Mouse (Mus musculus): ENCODE results near the gene Phospho1. TPM values are rescaled to one million over a fixed set of nuclear protein-coding genes. Genes with fewer than 3 reads are reported as not detected.

Phospho1 gene
- polyA plus RNA-seq, 1 experiment from 2014 or later: not detected

DNA sequence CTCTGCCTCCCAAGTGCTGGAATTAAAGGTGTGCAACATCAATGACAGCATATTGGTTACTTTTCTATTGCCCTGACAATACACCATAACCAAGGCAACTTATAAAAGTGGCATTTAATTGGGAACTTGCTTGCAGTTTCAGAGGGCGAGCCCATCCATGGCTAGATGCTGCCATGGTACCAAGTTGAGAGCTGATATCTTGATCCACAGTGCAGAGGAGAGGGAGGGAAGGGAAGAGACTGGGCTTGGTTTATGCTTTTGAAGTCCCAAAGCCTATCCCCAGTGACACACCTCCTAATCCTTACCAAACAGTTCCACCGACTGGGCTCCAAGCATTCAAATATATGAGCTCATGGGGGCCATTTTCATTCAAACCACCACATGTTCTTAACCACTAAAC, 10.2 kb upstream of the Phospho1 start:
- ATAC-seq (replicated peaks; ENCODE audit: low FRiP score): no peak
- no peaks in the 10 kb centered on the region for H3K36me3 ChIP-seq
- H3K4me2 ChIP-seq: no peak overlapping the region
- no peak overlapping the region for H3K4me3 ChIP-seq (replicated peaks)
- H3K9me3 ChIP-seq (replicated peaks): no peaks in the 10 kb centered on the region
- no peak overlapping the region for H3K9ac ChIP-seq
- no peak overlapping the region for H3K27ac ChIP-seq
- no peaks in the 10 kb centered on the region for H3K27me3 ChIP-seq
- no peaks in the 10 kb centered on the region for H3K4me1 ChIP-seq
- WGBS: 87% methylated on average over 2 of the region's 2 CpGs

DNA sequence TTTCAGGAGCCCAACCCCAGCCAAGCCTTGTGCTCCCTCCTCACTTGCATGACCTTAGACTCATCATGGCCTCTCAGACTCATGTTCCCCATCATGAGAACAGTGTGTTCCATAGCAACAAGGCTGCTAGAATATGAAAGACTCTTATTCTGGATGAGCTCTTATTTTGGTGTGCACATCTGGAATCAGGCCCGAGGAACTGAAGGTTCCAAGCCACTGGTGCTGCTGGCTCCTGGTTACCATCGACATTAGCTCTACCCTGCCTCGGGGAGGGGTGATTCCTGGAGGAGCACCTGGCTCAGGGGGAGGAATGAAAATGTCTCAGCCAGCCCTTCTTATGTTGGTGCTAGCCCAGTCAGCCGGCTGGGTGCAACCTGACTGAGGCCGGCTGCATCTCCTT, 9.4 kb upstream of the Phospho1 start:
- WGBS: 65% methylated on average over 5 of the region's 5 CpGs
- no peaks in the 10 kb centered on the region for H3K9me3 ChIP-seq (replicated peaks)

DNA sequence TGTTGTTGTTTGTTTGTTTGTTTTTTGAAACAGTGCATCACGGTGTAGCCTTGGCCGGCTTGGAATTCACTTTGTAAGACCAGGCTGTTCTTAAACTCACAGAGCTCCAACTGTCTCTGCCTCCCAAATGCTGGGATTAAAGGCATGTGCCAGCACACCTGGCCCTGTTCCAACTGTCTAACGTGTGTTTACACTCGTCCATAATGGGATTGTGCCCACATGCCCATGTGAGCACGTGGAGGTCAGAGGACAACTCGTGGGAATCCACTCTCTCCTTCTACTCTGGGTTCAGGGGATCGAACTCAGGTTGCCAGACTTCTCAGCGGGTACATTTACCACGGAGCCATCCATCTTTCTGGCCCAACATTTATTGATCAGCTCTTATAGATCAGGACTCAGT, 8.9 kb upstream of the Phospho1 start:
- WGBS: 81% methylated on average over 9 of the region's 9 CpGs

More for the DNA sequence above, 9.4 kb upstream of the Phospho1 start:
- Histone ChIP-seq H3K4me1 (no peaks in the 10 kb centered on the region), H3K27me3 (no peaks in the 10 kb centered on the region), H3K4me3 (replicated peaks) (no peak overlapping the region), H3K4me2 (no peak overlapping the region), H3K27ac (no peak overlapping the region), H3K36me3 (no peaks in the 10 kb centered on the region), H3K9ac (no peak overlapping the region)
- no peak for ATAC-seq (replicated peaks; ENCODE audit: low FRiP score)

DNA sequence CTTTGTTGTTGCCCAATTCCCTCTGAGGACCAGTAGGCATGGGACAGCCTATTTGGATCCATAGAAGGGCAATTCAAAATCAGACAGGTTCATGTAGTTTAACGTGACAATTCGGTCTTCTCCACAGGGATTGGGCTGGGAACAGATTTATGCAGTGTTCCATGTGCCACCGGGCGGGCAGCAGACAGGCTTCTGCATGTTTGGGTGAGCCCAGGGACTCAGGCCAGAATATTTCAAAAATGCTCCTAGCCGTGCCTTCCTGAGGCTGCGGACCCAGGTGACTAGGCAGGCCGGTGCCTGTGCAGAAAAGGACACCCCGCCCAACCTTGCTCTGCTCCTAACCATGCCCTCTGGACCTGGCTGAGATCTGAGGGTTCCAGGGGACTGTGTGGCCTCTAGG, 5.2 kb upstream of the Phospho1 start:
- H3K27ac ChIP-seq: no peak overlapping the region
- no peak for ATAC-seq (replicated peaks; ENCODE audit: low FRiP score)
- 91% methylated on average over 8 of the region's 8 CpGs for WGBS

More for the DNA sequence above, 8.9 kb upstream of the Phospho1 start:
- no peak for ATAC-seq (replicated peaks; ENCODE audit: low FRiP score)
- no peaks in the 10 kb centered on the region for H3K9me3 ChIP-seq (replicated peaks)
- H3K4me3 ChIP-seq (replicated peaks): no peak overlapping the region
- no peaks in the 10 kb centered on the region for H3K27me3 ChIP-seq
- no peak overlapping the region for H3K9ac ChIP-seq
- H3K4me1 ChIP-seq: no peaks in the 10 kb centered on the region
- H3K36me3 ChIP-seq: no peaks in the 10 kb centered on the region
- H3K27ac ChIP-seq: no peak overlapping the region
- no peak overlapping the region for H3K4me2 ChIP-seq

DNA sequence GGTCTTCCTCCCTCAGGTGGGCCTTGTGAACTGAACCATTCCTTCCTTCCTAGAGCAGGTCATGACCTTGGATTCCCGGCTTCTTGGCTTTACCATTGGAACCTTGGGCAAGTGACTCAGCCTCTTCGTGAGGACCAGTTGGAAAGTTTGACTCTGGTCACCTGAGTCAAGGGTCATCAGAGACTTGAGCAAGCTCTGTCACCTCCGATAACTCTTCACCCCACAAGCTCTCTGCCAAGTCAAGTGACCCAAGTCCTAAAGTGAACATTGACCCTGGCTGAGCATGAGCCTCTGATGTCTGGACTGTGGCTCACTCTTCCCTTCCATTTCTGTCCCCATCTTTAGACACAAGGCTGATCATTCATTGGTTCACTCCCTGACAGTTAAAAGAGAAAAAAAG, 2.8 kb upstream of the Phospho1 start:
- H3K4me3 ChIP-seq (replicated peaks): no peak overlapping the region
- peaks cover 15% of the 10 kb centered on the region for H3K4me1 ChIP-seq
- H3K36me3 ChIP-seq: no peaks in the 10 kb centered on the region
- H3K9me3 ChIP-seq (replicated peaks): no peaks in the 10 kb centered on the region
- ATAC-seq (replicated peaks; ENCODE audit: low FRiP score): no peak
- no peak overlapping the region for H3K27ac ChIP-seq
- H3K9ac ChIP-seq: no peak overlapping the region
- H3K27me3 ChIP-seq: peaks cover 27% of the 10 kb centered on the region
- H3K4me2 ChIP-seq: no peak overlapping the region
- 79% methylated on average over 3 of the region's 3 CpGs for WGBS

More for the DNA sequence above, 5.2 kb upstream of the Phospho1 start:
- H3K27me3 ChIP-seq: 0 out of 2 replicates have a peak, but pooled peaks cover 11% of the 10 kb centered on the region
- H3K9me3 ChIP-seq (replicated peaks): no peaks in the 10 kb centered on the region
- no peaks in the 10 kb centered on the region for H3K36me3 ChIP-seq
- H3K4me3 ChIP-seq (replicated peaks): no peak overlapping the region
- peaks cover 5% of the 10 kb centered on the region for H3K4me1 ChIP-seq
- H3K9ac ChIP-seq: no peak overlapping the region
- H3K4me2 ChIP-seq: no peak overlapping the region

DNA sequence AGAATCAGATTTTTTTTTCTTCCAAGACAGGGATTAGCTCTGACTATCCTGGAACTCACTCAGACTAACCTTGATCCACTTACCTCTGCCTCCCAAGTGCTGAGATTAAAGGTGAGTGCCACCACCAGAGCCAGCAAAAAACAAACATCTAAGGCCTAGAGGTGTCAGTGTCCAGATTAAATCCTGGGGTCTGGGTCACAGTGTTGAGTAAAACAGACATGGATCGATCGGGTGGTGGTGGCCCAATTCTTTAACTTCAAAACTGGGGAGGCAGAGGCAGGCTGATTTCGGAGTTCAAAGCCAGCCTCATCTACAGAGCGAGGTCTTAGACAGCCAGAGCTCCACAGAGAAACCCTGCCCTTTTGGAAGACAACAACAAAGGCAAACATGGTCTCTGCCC, 1.9 kb upstream of the Phospho1 start:
- H3K27me3 ChIP-seq: peaks cover 37% of the 10 kb centered on the region
- H3K4me2 ChIP-seq: no peak overlapping the region
- H3K27ac ChIP-seq: no peak overlapping the region
- no peak for ATAC-seq (replicated peaks; ENCODE audit: low FRiP score)
- H3K4me3 ChIP-seq (replicated peaks): no peak overlapping the region
- no peak overlapping the region for H3K9ac ChIP-seq
- 93% methylated on average over 4 of the region's 4 CpGs for WGBS
- peaks cover 15% of the 10 kb centered on the region for H3K4me1 ChIP-seq
- no peaks in the 10 kb centered on the region for H3K9me3 ChIP-seq (replicated peaks)
- H3K36me3 ChIP-seq: no peaks in the 10 kb centered on the region

DNA sequence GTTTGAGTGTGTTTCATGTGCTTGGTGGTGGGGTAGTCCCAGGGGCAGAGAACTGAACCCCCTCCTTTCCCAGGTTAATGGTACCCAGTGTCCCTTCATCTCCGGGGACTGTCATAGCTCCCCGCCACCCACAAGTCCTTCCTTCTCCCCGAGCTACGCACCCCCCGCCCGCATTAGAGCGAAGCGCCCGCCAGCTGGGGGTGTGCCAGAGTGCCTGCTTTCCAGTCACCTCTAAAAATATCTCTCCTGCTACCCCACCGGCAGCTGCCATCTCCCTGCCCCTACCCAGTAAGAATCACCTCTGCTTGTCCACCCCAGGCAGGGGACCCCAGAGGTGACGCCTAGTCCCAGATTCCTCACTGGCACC, 561 bp downstream of the Phospho1 start:
- ATAC-seq (replicated peaks; ENCODE audit: low FRiP score): peak; percentile 13; the same call in 1 of the 2 replicates
- Histone ChIP-seq H3K4me2 (peak overlapping the region; percentile 95), H3K36me3 (no peaks in the 10 kb centered on the region), H3K27me3 (peaks cover 60% of the 10 kb centered on the region), H3K4me3 (replicated peaks) (peak overlapping the region; percentile 67), H3K9me3 (replicated peaks) (no peaks in the 10 kb centered on the region), H3K9ac (peak overlapping the region; percentile 61), H3K4me1 (peaks cover 15% of the 10 kb centered on the region), H3K27ac (no peak overlapping the region)
- 2% methylated on average over 11 of the region's 11 CpGs for WGBS

DNA sequence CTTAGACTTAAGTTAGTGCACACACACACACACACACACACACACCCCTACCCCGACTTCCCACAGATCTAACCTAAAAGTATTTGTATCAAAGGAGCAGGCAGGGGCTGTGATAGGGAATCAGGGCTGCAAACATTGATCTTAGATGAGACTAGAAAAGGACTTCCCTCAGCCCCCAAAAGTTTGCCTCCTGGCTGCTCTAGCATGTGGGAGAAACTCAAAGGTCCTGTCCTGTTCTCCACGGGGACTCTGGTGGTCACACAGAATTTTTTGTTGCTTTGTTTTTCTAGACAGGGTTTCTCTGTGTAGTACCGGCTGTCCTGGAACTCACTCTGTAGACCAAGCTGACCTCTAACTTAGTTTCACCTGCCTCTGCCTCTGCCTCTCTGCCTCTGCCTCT, 1.3 kb downstream of the Phospho1 start:
- no peaks in the 10 kb centered on the region for H3K9me3 ChIP-seq (replicated peaks)
- H3K27me3 ChIP-seq: peaks cover 68% of the 10 kb centered on the region
- 0 out of 2 replicates have a peak overlapping the region, but pooled peaks have one; percentile 67 for H3K4me3 ChIP-seq (replicated peaks)

DNA sequence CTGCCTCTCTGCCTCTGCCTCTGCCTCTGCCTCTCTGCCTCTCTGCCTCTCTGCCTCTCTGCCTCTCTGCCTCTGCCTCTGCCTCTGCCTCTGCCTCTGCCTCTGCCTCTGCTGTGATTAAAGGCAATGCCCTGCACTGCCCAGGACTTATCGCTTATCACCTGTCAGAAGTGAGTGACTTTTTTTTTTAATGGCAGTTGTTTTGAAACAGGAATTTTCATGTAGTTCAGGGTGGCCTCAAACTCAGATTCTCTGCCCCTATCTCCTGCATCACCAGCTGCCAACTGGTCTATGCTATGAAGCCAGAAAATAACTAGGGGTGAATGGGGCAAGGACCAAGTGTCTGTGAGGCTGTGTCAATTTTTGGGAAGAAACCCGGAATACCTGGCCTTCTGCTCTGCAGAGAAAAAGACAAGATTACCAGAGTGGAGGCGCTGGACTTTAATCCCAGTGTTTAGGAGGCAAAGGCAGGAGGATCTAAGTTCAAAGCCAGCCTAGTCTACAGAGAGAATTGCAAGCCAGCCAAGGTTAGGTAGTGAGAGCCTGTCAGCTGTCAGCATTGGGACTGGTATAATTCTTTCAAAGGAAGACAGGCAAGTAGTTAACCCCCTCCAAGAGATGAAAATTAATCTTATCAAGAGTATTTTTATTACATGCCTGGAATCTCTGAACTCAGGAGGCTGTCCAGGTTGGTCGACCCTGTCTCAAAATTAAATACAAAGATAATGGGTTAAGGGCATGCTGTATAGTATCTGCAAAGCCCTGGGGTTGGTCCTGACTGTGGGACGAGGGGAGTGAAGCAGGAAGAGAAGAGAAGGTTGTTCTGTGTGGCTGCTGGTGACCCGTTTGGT, 2.2 kb downstream of the Phospho1 start:
- no peaks in the 10 kb centered on the region for H3K9me3 ChIP-seq (replicated peaks)
- H3K4me3 ChIP-seq (replicated peaks): no peak overlapping the region
- no peak overlapping the region for H3K4me2 ChIP-seq
- WGBS: 59% methylated on average over 6 of the region's 6 CpGs
- H3K36me3 ChIP-seq: no peaks in the 10 kb centered on the region
- no peak for ATAC-seq (replicated peaks; ENCODE audit: low FRiP score)
- peaks cover 77% of the 10 kb centered on the region for H3K27me3 ChIP-seq
- peaks cover 30% of the 10 kb centered on the region for H3K4me1 ChIP-seq
- H3K27ac ChIP-seq: no peak overlapping the region
- no peak overlapping the region for H3K9ac ChIP-seq

More for the DNA sequence above, 1.3 kb downstream of the Phospho1 start:
- Histone ChIP-seq H3K9ac (no peak overlapping the region), H3K36me3 (no peaks in the 10 kb centered on the region), H3K4me1 (peaks cover 21% of the 10 kb centered on the region), H3K27ac (no peak overlapping the region), H3K4me2 (no peak overlapping the region)
- no peak for ATAC-seq (replicated peaks; ENCODE audit: low FRiP score)
- 37% methylated on average over 3 of the region's 3 CpGs for WGBS

DNA sequence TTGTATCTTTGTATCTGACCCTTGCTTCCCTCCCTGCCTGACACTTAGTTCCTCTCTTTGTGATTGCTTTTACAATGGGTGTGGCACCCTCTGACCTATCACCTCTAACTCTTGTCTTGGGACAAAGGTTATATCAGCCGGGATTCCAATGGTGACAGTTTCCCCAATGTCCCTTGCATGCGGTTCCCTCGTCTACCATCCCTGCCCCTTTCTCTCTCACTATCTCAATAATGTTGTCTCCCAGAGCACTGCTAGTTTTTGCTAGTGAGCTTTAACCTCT, 2.8 kb downstream of the Phospho1 start:
- peaks cover 31% of the 10 kb centered on the region for H3K4me1 ChIP-seq
- H3K9me3 ChIP-seq (replicated peaks): no peaks in the 10 kb centered on the region
- H3K27ac ChIP-seq: no peak overlapping the region
- no peak overlapping the region for H3K4me3 ChIP-seq (replicated peaks)
- H3K27me3 ChIP-seq: peaks cover 82% of the 10 kb centered on the region
- H3K4me2 ChIP-seq: no peak overlapping the region
- H3K9ac ChIP-seq: no peak overlapping the region
- WGBS: 19% methylated on average over 3 of the region's 3 CpGs
- ATAC-seq (replicated peaks; ENCODE audit: low FRiP score): no peak
- H3K36me3 ChIP-seq: no peaks in the 10 kb centered on the region

DNA sequence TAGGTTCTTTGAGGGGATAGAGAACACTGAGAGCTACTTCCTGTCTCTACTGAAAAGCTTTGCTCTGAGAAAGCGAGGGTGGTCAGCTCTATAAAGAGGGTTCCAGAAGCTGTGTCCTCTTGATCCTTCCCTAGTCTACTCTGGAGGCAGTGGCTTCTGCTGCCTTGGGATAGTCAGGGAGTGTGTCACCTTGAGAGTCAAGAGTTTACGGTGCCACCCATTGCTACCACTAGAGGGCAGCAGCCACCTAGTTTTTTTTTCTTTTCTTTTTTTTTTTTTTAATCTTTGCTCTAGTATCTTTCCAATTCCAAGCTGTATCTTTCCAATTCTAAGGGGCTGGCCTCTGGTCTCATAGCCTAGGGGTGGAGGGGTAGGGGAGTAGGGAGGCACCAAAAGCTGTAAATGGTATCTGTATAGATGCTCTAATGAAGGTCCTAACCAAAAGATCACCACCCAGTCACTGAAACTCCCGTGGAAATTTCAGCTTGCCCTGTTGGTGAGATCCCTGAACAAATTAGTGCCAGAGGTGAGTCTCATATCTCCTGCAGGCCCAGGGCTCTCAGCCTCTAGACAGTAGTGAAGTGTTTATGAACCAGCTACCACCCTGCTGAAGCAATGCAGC, 3.3 kb downstream of the Phospho1 start:
- no peak overlapping the region for H3K27ac ChIP-seq
- H3K36me3 ChIP-seq: no peaks in the 10 kb centered on the region
- H3K9ac ChIP-seq: no peak overlapping the region
- H3K9me3 ChIP-seq (replicated peaks): no peaks in the 10 kb centered on the region
- 17% methylated on average over 3 of the region's 3 CpGs for WGBS
- H3K4me3 ChIP-seq (replicated peaks): no peak overlapping the region
- H3K4me1 ChIP-seq: peaks cover 31% of the 10 kb centered on the region
- peaks cover 82% of the 10 kb centered on the region for H3K27me3 ChIP-seq
- no peak for ATAC-seq (replicated peaks; ENCODE audit: low FRiP score)
- H3K4me2 ChIP-seq: no peak overlapping the region

DNA sequence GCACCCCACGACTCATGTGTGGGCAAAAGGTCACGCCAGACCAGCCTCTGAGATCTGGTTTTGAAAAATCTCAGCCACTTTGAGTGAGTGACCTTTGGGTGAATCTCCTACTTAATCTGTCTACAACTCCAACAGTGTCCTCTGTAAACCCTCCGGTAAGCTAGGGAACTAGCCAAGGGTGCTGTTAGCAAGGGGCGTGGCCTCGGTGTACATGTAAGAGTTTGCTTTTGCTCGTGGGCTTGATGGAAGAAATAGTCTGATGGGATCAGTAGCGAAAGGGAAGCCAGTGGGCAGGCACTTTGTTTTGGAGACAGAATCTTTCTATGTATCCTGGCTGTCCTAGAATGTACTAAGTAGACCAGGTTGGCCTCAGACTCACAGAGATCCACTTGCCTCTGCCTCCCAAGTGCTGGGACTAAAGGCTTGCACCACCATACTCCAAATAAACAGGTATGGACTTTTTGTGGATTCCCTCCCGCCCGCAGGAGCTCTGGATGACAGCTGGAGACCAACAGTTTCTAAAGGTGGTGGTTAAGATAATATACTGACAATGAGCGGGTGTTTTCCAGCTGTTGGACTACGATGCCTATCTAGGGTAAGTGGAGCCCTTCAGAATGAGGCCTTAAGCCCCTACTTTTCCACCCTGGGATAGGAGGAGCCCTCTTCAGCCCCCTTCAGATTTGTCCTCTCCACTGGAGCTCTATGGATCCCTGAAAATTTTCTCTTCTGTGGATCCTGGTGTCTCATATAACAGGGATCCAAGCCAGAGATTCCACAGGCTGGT, 4.1 kb downstream of the Phospho1 start:
- H3K27ac ChIP-seq: no peak overlapping the region
- no peaks in the 10 kb centered on the region for H3K9me3 ChIP-seq (replicated peaks)
- H3K4me2 ChIP-seq: no peak overlapping the region
- H3K4me1 ChIP-seq: peaks cover 36% of the 10 kb centered on the region
- no peak for ATAC-seq (replicated peaks; ENCODE audit: low FRiP score)
- H3K27me3 ChIP-seq: peaks cover 84% of the 10 kb centered on the region
- WGBS: 72% methylated on average over 11 of the region's 11 CpGs
- H3K36me3 ChIP-seq: no peaks in the 10 kb centered on the region
- no peak overlapping the region for H3K9ac ChIP-seq
- H3K4me3 ChIP-seq (replicated peaks): no peak overlapping the region

Data from kidney, embryonic 15.5 days (tissue).